Mouse (Mus musculus) intestine, postnatal 0 days (tissue): ENCODE measurements around the gene Snrpa1. TPM values are rescaled to one million over a fixed set of nuclear protein-coding genes. Genes with fewer than 3 reads are reported as not detected.
A peak's percentile ranks its signal among the peaks of the same experiment; 100 is the strongest.

Experiments used
- ATAC-seq: fragments of 200-750 bp; cut with Nextera tagmentation; 2 replicates; pipeline ENCODE4 v1.8.0; 2017; ENCODE audit warnings: mild to moderate bottlenecking, moderate TSS enrichment, moderate library complexity
- H3K27ac ChIP-seq: fragments of 300-500 bp; sonication (generic); 2 replicates; pipeline ENCODE4 v1.5.1; 2014; ENCODE audit warnings: mild to moderate bottlenecking, low read depth, low read length, moderate library complexity
- H3K27me3 ChIP-seq: fragments of 300-500 bp; sonication (generic); replicated peaks from 2 replicates; pipeline ENCODE4 v1.6.1; 2014; ENCODE audit warnings: low read length, mixed read lengths; ENCODE audit not compliant: control insufficient read depth, insufficient read depth
- H3K36me3 ChIP-seq: fragments of 300-500 bp; sonication (generic); 2 replicates; pipeline ENCODE4 v1.6.1; 2014; ENCODE audit warnings: mild to moderate bottlenecking, moderate library complexity; ENCODE audit not compliant: control insufficient read depth, insufficient read depth
- H3K4me1 ChIP-seq: fragments of 300-500 bp; sonication (generic); replicated peaks from 2 replicates; pipeline ENCODE4 v1.6.1; 2014; ENCODE audit warnings: antibody characterized with exemption, low read length, mixed read lengths; ENCODE audit not compliant: control insufficient read depth, insufficient read depth
- H3K4me2 ChIP-seq: fragments of 300-500 bp; sonication (generic); replicated peaks from 2 replicates; pipeline ENCODE4 v1.6.1; 2014; ENCODE audit warnings: low read depth, mild to moderate bottlenecking, moderate library complexity
- H3K4me3 ChIP-seq: fragments of 300-500 bp; sonication (generic); 2 replicates; pipeline ENCODE4 v1.5.1; 2014; ENCODE audit warnings: low read depth, low read length
- H3K9ac ChIP-seq: fragments of 300-500 bp; sonication (generic); 2 replicates; pipeline ENCODE4 v1.6.1; 2014; ENCODE audit warnings: mild to moderate bottlenecking, low read depth, low read length
- H3K9me3 ChIP-seq: fragments of 300-500 bp; sonication (generic); 2 replicates; pipeline ENCODE4 v1.6.1; 2016; ENCODE audit warnings: mixed run types; ENCODE audit not compliant: control insufficient read depth
- CTCF ChIP-seq: sonication (generic); IDR thresholded peaks from 2 replicates; pipeline ENCODE4 v1.5.1; 2016; ENCODE audit warnings: low read depth, mild to moderate bottlenecking, control low read depth, antibody characterized with exemption, moderate library complexity
- WGBS: fragments of 180-500 bp; shearing (Covaris S2); extraction: QIAGEN DNeasy Blood & Tissue Kit; methylation state at CpG from one replicate; pipeline ENCODE4 v1.1.7; 2014; 5-methylcytosine and 5-hydroxymethylcytosine counted together
- polyA plus RNA-seq: library from polyadenylated mRNA; unstranded; fragments of >200 nt; fragmentation: Nextera tagmentation; extraction: Ambion mirVana; gene quantifications from 2 replicates; pipeline ENCODE4 v1.2.1, GENCODE M21; 2015

The Snrpa1 gene
- polyA plus RNA-seq, 1 experiment from 2014 or later: 66.1 TPM

DNA sequence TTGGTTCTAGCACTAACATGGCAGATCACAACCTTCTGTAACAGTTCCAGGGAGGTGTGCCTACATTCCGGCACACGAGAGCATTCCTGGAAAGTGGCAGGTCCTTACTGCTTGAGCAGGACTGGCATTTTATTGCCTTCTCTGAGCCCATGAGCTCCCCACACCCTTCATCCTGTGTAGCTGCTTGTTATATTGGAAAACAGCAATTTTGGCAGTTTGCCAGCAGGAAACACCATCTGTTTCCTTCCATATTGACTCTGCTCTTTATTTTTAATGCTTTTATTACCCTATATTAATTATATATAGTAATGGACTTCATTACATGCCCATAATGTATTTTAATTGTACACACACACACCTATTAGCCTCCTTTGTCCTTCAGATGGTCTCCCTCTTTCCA lies 17.6 kb downstream of the Snrpa1 start:
- 31% methylated on average over 2 of the region's 2 CpGs for WGBS
- TF ChIP-seq CTCF: no peak
- Histone ChIP-seq H3K27ac (no peak overlapping the region), H3K9me3 (no peaks in the 10 kb centered on the region), H3K4me2 (no peak overlapping the region), H3K4me3 (no peak overlapping the region), H3K4me1 (peaks cover 2% of the 10 kb centered on the region; the same call in 1 of the 2 replicates), H3K9ac (no peak overlapping the region), H3K36me3 (peaks cover 48% of the 10 kb centered on the region), H3K27me3 (no peaks in the 10 kb centered on the region)
- no peak for ATAC-seq

DNA sequence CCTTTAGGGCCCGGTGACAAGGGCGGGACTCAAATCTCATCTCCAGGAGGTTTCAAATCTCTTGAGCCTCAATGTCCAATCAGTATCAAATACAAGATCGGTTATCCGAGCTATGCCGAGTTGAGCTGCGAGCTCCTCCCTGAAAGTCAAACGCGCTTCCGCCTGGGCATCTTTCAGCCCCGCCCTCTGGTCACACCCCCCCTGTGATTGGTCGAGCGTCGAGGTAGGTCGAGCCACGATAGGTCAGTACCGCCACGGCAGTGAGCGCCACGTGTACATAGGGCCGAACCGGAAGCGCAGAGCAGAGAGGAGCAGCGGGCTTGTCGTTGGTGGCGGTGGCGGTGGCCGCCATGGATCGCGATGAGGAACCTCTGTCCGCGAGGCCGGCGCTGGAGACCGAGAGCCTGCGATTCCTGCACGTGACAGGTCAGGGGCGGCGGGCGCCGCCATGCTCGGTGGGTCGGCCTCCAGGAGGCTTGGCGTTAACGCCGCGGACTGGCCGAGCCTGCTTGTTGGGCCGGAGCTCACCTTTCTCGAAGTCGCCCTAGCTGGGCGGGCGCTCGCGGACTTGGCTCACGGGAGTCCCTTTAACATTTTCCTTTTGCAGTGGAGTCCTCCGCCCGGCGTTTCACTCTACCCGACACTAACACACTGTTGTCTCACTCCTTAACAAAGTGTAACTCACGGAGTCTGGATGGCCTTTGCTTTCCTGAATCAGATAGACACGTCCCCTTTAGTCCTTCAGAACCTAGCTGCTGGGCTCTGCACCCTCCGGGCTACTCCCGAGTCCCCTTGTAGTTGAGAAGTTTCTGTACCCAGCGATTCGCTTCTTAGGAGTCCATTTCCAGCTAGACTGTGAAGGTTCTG lies 20.8 kb downstream of the Snrpa1 start, which contains the start of gene Selenos:
Selenos (plus strand) TSS at position 286 of the 867 bp plus-strand sequence.
- H3K4me2 ChIP-seq: peak within 1 kb of the TSS; percentile 89
- H3K36me3 ChIP-seq: peaks cover 40% of the 10 kb centered on the region
- H3K9me3 ChIP-seq: no peaks in the 10 kb centered on the region
- H3K9ac ChIP-seq: peak within 1 kb of the TSS; percentile 81
- H3K27me3 ChIP-seq: no peaks in the 10 kb centered on the region
- H3K27ac ChIP-seq: peak within 1 kb of the TSS; percentile 85
- under 1% methylated on average over 65 of the region's 65 CpGs for WGBS
- peak within 1 kb of the TSS; percentile 76 for H3K4me3 ChIP-seq
- no peak for TF ChIP-seq CTCF
- peaks cover 2% of the 10 kb centered on the region; the same call in 1 of the 2 replicates for H3K4me1 ChIP-seq
- peak; percentile 100 for ATAC-seq

DNA sequence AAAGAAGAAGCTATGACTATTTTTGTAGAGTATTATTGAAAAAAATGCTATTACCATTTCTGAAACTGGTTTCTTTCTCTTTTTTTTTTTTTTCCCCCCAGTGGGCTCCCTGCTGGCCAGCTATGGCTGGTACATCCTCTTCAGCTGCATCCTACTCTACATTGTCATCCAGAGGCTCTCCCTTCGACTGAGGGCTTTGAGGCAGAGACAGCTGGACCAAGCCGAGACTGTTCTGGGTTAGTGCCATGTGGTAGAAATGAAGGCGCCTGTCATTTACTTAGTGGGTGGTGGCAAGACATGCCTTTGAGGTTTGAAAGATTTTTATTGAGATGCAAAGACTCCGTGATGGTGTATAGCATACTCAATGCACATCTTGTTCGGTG lies 21.4 kb downstream of the Snrpa1 start:
- no peaks in the 10 kb centered on the region for H3K9me3 ChIP-seq
- H3K4me2 ChIP-seq: peak overlapping the region; percentile 89
- H3K4me1 ChIP-seq: peaks cover 2% of the 10 kb centered on the region; the same call in 1 of the 2 replicates
- peak overlapping the region; percentile 81 for H3K9ac ChIP-seq
- H3K36me3 ChIP-seq: peaks cover 40% of the 10 kb centered on the region
- ATAC-seq: no peak
- H3K4me3 ChIP-seq: peak overlapping the region; percentile 76
- H3K27me3 ChIP-seq: no peaks in the 10 kb centered on the region
- 30% methylated on average over 5 of the region's 5 CpGs for WGBS
- 0 out of 2 replicates have a peak overlapping the region, but pooled peaks have one; percentile 85 for H3K27ac ChIP-seq
- TF ChIP-seq CTCF: peak; percentile 23; the same call in 1 of the 2 replicates

DNA sequence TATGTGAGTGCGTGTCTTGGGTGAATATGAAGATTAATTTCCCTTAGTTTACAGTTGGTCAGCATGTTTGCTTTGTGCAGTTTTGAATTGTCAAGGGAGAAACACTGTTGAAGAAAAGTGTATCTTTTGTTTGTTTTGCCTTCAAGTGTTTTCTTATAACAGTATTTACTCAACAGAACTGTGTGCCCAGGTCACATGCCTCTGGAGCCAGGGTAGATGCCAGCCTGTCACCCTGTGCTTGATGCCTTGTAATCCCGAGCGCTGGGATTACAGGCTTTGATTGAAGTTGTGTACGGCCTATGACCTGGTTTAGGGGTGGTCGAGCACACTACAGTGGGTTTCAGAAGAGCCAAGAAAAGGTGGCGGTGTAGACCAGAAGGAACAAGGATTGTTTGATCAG lies 25.0 kb downstream of the Snrpa1 start:
- WGBS: 92% methylated on average over 6 of the region's 6 CpGs
- no peak for ATAC-seq
- Histone ChIP-seq H3K4me1 (no peaks in the 10 kb centered on the region; the same call in 1 of the 2 replicates), H3K9ac (no peak overlapping the region), H3K4me2 (no peak overlapping the region), H3K27me3 (no peaks in the 10 kb centered on the region), H3K9me3 (no peaks in the 10 kb centered on the region), H3K4me3 (no peak overlapping the region), H3K27ac (no peak overlapping the region), H3K36me3 (peaks cover 62% of the 10 kb centered on the region)
- TF ChIP-seq CTCF: no peak

DNA sequence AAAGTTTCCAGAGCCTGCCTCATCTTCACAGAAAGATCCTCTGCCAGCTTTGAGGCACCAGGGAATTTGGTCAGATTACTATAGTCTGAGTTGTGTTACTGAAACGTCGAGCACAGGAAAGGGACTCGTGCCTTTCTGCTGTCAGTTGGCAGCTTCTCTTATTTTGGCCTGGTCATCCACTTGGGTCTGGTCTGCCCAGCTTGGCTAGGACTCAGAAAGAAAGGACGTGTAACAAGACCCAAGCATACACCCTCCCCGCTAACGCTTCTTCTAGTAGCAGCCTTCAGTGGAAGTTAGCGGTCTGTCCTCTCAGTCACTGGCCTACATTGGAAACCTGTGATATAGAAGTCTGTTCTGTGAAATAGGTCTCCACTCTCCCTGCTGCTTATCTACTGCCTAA lies 25.7 kb downstream of the Snrpa1 start:
- Histone ChIP-seq H3K4me2 (no peak overlapping the region), H3K4me1 (no peaks in the 10 kb centered on the region; the same call in 1 of the 2 replicates), H3K36me3 (peaks cover 68% of the 10 kb centered on the region), H3K27ac (peak overlapping the region; percentile 21; the same call in 1 of the 2 replicates), H3K4me3 (no peak overlapping the region), H3K9me3 (no peaks in the 10 kb centered on the region), H3K9ac (no peak overlapping the region), H3K27me3 (no peaks in the 10 kb centered on the region)
- WGBS: 85% methylated on average over 7 of the region's 7 CpGs
- ATAC-seq: no peak
- no peak for TF ChIP-seq CTCF

DNA sequence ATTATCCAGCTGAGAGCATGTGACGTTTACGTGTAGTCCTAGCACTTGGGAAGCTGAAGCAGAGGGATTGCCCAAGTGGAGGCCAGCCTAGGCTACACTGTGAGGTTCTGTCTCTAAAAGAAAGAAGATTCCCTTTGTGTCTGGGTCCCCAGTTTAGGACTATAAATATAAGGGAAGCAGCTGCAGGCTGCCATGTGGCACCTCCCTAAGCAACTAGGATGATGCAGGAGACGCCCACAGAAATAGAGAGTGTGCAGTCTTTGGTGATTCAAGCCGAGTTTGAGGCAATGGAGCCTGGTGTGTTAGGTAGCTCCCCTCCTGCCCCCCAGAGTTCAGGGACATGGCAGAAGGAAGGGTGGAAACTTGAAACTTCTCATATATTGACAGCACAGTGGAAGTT lies 28.8 kb downstream of the Snrpa1 start:
- H3K36me3 ChIP-seq: peaks cover 83% of the 10 kb centered on the region
- H3K9me3 ChIP-seq: no peaks in the 10 kb centered on the region
- H3K4me2 ChIP-seq: no peak overlapping the region
- H3K27me3 ChIP-seq: no peaks in the 10 kb centered on the region
- no peak for TF ChIP-seq CTCF
- H3K4me3 ChIP-seq: no peak overlapping the region
- no peaks in the 10 kb centered on the region for H3K4me1 ChIP-seq
- ATAC-seq: no peak
- H3K27ac ChIP-seq: no peak overlapping the region
- WGBS: 87% methylated on average over 4 of the region's 4 CpGs
- H3K9ac ChIP-seq: no peak overlapping the region
